Mouse (Mus musculus) frontal cortex, postnatal 14 days (tissue): ENCODE measurements at regions not wholly inside any gene's neighbourhood (a gene's known extent, or its start where the extent isn't known, plus 50 kb on each side); places are given as distances from the start of the nearest gene placed in this dataset.

Source experiments
- DNase-seq, 2 experiments: peaks; one replicate each; pipeline ENCODE4 v3.0.0; 2022; ENCODE audit warnings: low spot score in 2 of 2

DNA sequence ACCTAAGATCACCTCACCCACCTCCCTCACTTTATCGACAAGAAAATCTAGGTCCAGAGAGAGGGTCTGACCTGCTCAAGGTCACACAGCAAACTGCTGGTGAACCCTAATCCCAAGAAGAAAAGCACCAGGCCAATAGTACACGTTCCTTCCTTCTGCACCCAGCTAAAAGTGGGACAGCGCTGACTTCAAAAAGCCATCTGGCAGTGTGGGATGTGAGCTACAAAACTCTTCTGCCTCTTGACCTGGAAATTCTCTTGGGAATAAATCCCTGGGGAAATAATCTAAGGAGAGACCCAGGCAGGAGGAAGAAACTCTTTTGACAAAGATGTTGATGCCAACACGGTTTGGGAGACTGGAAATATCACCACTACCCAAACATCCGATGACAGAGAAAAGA lies 175.4 kb downstream of the Cct6b start:
- no peak for DNase-seq

DNA sequence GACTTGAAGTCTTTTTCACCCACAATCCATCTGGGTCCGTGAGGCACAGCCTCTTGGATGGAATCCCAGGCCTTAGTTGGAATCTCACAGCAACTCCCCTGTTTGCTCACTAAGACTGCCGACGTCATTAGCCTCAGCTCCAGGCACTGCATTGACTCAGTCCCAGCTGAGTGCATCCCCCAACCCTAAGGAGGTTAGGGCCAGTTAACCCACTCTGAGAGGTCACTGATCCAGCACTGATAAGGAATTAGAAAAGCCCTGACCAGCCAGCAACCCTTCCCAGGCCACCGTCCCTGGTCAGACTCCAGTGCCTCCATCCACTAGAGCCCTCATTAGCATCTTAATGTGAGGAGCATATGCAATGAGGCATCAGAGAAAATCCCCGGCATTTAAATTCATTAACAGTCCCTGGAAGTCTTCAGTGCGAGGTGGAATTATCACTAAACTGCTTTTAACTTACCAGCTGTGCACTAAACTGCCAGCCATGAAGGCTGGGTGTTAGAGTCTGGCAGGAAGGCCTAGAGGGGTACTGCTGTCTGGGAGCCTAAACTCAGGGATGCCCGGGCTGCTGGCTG lies 184.2 kb downstream of the Cct6b start:
- peak; percentile 38 to 42 for DNase-seq

DNA sequence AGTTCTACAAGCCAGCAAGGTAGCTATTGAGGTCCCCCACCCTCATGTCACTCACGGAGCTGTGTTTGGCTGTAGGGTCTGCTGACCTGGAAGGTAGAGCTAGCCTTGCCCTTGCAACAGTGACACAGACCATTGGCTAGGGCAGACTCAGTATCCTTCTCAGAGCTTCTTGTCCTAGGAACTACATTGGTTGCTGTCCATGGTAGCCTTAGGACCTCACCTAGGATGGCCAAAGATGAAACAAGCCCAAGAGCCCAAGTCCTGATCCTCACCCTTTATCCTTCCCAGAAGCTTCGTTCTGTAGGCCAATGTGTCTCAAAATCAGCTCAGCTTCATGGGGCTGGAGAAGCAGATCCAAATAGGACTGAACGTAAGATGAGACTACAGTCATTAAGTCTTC lies 187.3 kb downstream of the Tmem132e start:
- no peak for DNase-seq

DNA sequence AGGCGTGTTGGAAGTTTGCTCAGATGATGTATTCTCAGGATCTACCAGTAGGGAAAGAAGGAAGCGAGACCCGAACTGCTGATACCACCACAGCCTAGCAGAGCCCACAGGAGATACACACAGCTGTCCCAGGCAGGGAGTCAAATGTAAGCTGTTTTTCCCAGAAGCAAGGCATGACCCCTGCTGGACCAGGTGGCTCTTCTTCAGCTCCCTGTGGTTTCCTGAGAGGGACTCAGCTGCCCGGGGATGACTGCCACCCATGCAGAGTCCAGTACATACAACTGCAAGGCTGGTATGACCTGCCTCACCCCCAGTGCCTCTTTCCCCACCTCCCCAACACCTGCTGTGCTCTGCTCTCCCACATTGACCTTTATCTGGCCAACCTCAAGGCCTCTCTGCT lies 184.4 kb downstream of the Tmem132e start:
- DNase-seq, result no peak

DNA sequence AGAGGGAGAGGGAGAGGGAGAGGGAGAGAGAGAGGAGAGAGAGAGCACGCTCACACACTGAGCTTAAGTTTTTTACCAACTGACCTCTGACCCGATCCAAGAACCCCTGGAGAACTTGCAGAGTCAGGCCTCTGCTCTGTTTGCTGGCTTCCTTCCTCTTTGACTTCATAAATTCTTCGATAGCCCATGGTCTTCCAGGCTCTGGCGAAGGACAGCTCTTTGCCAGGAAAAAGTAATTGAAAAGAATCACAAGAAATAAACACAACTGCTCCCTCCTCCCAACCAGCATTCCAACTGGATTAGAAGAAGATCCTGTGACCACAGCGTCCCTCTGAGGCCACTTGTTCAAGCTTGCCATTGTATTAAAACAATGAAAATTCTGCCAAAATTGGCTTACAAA lies 182.8 kb downstream of the Tmem132e start:
- no peak for DNase-seq

DNA sequence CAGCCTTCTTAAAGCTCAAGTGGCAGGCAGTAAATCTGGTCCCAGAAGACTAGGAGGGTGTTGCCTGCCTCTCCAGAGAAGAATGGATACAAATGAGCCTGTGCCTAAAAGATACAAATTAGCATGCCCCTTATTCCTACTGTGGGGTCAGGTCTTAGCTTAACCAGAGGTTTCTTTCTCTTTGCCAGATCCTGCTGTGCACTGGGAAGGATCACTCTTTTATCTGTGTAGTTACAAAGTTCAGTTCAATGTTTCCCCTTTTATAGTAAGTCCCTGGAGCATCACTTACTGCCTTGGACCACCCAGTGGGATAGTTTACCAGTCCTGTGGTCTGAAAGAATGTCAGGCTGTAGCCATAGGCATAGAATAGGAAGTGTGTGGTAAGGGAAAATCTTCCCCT lies 181.1 kb downstream of the Tmem132e start:
- DNase-seq, result no peak

DNA sequence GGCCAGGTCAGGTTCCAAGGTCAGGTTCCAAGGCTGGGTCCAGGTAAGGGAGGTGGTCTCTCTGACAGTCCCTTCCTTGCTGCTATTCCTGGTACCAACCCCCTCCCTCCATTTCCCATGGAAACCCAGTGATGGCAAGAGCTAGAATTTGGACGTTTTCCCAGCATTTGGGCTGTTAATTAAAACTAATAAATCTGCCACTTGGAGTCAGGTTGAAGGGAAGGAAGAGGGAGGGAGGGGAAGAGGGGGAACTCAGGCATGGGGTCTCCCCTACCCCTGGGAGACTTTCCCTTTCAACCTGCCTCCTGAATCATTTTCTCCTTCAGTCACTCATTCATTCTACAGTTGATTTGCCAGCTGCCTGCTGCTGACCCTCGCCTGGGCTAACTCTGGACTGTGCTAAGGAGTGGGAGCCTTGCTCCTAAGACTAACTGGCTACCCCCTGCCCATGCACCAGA lies 179.5 kb downstream of the Tmem132e start:
- DNase-seq, result no peak

DNA sequence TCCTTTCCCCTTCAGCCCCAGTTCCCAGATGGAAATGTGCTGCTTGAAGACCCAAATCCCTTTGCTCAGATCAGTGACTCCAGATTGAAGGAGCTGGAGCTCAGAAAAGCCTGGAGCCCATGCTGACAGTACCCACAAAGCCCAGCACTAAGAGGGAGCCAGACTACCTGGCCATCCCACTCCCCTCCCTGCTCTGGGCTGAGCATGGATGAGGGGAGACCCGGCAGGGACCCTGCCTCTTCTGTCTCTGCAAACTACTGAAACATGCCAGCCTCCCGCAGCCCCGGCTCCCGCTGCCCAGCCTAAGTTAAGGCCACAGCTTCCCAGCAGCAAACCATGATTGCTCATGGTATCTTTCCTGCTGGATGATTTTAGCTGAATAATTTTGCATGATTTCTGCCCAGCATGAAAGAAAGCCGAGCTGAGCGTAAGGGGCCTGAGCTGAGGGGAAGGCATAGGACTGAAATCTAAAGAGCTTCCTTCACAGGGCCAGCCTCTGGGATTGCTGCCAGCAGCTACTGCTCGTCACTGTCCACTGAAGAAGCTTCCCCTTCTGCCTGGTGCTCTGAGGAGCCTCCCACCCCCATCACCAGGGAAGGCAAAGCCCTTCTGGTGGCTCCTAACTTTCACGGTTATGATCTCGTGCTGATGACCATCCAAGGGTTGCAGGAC lies 178.4 kb downstream of the Tmem132e start:
- peak in 1 of 2 experiments; percentile 20 for DNase-seq

DNA sequence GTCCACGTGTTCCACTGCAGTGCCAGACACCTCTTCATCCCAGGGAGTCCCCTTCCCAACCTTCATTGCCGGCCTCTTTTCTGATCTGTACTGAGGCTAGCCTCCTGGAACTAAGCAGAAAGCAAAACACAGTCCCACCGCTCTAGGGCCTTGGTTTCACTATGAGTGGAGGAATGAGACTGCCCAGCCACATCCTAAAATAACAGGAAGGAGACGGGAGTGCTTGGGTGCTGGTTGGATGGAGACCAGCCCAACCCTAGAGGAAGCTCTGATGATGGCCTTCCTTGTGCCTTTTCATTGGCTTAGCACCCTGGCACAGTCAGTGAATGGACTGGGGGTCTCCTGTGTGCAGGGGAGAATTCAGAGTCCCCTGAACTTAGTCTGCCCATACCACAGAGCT lies 177.4 kb downstream of the Tmem132e start:
- DNase-seq, result no peak

DNA sequence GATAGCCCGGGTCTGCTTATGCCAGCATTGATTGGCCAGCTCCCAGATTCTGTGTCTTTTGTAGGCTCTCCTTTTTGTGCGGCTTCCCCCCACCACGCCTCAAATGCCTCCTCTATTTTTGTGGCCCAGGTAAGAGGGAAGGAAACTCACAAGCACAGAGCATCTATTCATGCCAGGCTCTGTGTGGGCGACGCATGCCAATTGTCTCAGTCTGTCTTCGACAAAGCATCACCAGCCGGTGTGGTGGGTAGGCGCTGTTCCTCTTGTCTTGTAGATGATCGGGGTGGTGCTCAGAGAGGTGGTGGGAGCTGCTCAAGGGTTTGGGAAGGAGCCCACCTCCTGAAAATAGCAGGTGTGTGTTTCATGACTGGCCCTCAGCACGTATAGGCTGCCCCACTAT lies 175.5 kb downstream of the Tmem132e start:
- DNase-seq, result peak; percentile 28 to 32

DNA sequence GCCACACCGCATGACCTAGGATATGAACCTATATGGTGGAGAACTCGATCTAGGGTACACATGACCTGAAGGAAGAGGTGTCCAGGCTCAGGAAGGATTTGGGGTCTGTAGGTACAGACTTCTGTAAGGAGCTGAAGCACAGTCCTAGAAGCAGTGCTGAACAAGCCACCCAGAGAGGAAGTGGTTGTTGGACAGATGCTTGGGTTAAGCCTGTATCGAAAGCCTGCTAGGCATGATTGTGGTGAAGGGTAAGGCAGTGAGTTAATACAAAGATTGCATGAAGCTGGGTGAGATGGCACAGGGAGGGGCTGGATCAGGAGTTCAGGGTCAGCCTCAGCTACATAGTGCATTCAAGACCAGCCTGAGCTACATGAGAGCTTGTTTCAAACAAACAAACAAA lies 153.3 kb downstream of the Tmem132e start:
- no peak for DNase-seq

DNA sequence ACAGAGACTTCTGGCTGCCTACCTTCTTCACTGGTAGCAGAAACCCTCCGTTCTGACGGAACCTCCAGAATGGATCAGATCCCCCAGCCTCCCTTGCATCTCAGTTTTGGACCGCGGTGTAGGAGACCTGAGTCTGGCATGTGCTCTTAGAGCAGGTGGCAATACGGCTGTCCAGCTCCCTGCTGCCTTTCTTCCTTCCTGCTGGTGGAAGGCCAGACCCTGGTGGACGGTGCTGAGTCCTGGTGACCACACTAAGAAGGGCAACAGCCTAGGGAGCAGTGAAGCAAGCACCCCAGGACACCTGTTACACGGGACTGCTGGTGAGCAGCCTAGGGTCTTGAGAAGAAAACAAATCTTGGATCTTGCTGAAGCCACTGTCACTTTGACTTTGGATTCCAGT lies 152.7 kb downstream of the Tmem132e start:
- DNase-seq, result no peak

DNA sequence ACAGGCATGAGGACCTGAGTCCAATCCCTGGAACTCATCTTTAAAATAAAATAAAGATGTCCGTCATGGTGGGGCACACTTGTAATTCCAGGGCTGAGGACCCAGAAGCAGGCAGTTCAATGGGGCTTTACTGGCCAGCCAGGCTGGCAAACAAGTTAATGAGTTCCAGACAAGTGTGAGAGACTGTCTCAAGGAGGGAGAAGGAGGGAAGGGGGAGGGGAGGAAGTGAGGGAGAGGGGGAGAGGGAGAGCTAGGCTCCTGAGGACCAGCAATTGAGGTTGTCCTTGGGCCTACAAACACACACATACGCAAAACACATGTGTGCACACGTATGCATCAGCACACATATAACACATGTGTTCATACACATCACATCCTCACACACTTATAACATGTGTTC lies 149.2 kb downstream of the Tmem132e start:
- no peak for DNase-seq

DNA sequence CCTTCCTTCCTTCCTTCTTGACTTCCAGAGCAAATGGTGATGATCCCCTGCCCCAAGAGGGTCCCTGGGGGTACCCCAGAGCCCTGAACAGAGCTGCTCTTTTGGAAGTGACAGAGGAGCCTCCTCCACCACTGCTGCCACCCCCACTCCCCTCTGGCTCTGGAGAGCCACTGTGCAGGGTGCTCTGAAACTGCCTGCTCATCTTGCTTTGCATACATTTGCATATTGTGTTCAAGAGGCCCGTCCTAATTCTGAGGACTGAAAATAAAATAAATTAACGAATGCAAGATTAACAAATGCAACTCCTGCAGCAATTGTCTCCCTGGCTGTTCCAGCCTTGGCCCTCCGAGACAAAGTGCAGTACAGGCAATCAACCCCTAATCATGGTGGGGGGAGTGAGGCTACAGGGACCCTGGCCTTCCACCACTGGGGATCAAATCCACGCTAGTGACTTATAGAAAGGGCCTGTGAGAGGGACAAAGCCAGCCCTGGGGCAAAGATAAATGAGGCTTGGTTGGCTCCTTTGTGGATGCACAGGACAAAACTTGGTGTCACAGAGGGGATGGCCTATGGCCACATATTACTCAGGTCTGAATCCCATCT lies 134.6 kb downstream of the Tmem132e start:
- DNase-seq, result no peak

DNA sequence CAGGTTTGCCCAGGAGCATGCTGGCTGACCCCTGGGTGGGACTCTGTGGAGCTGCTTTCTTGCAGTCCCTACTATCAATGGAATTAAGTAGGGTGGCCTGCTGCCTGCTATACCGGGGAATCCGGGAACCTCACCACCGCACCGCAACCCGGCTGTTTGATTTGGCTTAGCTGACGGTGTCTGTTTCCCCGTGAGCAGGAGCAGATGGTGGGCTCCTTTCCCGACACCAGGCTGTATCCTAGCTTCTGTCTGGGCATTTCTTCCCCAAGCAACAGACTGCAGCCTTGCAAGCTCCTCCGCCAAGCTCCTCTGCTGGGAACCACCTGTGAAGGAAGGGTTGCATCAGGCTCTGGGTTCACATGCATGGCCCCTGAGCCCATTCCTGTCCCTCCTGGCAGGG lies 132.7 kb downstream of the Tmem132e start:
- peak; percentile 18 to 41 for DNase-seq

DNA sequence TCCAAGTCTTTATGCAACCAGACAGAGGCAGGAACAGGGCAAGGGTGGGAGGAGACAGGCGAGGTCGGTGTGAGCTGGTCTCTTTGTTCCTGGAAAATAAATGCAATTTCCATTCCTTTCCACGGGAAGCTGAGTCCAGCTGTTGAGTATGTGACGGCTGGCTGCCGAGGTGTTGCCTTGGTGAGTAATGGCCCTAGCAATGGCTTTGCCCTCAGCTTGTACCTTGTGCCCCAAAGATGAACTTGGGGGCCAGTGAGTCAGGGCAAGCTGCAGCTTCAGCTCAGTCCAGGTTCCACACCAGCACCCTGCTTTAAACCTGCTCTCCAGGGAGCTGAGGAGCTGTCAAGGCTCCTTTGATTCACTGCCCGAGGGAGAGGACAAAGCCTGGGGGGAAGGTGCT lies 130.0 kb downstream of the Tmem132e start:
- no peak for DNase-seq

DNA sequence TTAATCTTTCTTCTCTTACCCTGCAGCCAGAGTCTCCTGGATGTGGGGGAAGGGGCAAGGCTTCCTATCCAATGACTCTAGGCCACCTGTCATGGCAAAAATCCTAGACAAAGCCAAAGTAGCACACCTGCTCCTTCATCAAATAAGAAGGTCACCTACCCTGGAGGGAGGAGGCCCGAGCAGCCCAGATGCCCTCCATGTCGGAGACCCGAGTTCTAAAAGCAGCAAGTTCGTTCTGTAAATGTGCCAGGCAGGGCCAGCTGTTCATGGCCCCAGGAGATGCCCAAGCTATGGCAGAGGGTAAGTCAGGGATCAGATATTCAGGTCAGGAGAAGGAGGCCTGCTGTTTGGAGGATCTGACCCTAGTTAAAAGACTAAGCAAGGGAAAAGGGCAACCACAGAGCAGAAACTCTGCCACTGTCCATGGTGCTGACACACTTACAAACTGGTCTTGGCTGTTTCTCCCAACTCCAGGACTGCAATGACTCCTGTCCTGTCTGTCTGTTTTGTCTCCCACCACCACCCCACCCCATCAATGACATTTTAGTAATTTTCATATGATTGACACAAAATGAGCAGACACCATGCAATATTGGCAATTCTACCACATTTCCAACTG lies 125.9 kb downstream of the Tmem132e start:
- no peak for DNase-seq

DNA sequence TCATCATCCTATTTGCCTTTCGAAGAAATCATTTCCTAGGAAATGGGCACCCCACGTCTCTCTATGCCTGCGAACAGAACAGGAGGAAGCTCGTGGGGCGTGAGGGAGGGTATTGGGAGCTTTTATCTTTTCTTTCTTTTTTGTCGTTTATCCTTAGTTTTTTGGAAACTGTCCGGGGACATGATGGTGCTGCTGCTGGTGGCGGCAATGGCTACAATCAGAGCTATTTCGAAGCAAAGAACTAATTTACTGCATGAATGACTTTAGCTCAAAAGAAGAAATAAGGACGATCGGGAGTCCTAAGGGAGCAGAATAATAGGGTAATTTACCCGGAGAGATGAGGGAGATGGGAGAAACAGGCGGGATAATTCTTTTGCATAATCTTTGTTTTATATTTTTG lies 119.9 kb downstream of the Tmem132e start:
- no peak for DNase-seq
